Mouse (Mus musculus): Measurements from ENCODE around the gene Grm1.
"Not testable (repeated sequence)": the region's sequence is repeated elsewhere in the genome, so short reads cannot be mapped to it uniquely, and the experiment has no call there.

The Grm1 gene

DNA sequence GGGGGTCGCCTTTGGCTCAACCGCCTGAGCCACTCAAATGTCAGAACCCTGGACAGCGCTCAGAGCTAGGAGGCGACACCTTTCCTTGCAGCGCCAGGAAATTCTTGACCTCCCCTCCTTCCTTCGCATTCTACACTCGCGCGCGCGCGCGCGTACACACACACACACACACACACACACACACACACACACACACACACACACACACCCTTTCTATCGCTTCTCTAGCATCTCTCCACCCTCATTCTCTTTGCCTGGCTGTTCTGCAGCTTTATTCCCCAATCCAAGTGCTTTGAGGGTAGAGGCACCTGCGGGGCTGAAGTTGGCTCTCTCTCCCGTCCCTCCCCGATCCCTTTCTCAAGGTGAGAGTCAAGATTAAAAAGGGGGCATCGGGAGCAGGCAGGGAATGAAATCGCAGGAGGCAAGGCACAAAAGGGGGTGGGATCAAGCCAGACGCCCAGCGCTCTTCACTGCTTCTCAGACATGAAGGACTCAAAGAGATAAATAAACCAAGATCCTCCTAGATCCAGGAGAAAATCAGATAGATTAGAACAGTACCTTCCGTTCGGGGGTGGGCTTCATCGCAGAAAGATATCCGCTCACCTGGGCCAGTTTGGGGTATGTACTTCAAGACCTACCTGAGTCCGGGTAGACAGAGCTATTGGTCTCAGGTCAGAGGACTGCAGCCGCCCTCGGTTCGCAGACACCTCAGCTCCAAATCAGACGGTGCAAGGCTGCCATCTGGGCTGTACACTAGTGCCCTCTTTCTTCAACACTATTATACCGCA, at the start of gene Grm1:
Gene Grm1 (minus strand): TSS at position 746 of the 788 bp plus-strand sequence.
- DNase-seq, result peak; percentile 55

DNA sequence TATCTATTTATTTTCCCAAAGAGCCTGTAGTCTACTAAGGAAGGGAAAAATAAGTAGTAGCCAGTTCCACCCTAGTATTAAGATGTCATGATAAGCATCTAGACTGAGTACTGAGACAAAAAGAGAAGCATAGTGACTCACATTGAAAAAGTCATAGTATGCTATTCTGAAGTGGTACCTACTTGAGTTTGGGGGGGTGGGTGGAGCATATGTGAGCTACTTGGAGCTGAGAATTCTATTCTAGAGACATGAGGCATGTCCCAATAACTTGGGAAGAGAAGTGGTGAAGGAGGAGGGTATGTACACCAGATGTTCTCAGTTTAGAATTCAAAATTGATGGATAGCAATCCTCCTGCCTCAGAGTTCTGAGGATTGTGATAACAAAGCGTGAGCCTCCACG, 39.6 kb upstream of the Grm1 start:
- DNase-seq, result no peak

DNA sequence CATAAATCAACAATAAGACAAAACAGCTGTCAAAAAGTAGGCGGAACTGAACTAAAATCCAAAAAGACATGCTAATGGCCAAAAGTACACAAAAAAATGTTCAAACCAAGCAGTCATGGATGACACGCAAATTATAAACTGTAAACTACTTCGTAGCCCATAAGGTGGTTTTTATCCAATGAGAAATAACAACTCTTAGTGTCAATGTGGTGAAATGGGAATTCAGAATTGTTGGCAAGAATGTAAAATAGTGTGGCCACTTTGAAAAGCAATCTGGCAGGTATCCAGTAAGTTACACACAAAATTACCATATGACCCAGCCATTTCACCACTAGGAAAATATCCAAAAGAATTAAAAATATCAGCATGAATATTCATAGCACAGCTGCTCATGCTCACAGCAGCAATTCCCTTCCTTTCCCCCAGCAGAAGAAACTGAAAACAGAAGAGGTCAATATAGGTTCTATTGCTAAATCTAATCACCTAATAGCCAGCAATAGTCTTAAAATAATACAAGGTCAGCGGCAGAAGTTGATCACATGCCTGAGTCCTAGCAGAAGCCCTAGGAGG, 16.4 kb upstream of the Grm1 start:
- no peak for DNase-seq

- no peak for DNase-seq
These were observed 4.2 kb upstream of the Grm1 start for GRCm38 (mm10) chr10:11086348-11086747.

DNA sequence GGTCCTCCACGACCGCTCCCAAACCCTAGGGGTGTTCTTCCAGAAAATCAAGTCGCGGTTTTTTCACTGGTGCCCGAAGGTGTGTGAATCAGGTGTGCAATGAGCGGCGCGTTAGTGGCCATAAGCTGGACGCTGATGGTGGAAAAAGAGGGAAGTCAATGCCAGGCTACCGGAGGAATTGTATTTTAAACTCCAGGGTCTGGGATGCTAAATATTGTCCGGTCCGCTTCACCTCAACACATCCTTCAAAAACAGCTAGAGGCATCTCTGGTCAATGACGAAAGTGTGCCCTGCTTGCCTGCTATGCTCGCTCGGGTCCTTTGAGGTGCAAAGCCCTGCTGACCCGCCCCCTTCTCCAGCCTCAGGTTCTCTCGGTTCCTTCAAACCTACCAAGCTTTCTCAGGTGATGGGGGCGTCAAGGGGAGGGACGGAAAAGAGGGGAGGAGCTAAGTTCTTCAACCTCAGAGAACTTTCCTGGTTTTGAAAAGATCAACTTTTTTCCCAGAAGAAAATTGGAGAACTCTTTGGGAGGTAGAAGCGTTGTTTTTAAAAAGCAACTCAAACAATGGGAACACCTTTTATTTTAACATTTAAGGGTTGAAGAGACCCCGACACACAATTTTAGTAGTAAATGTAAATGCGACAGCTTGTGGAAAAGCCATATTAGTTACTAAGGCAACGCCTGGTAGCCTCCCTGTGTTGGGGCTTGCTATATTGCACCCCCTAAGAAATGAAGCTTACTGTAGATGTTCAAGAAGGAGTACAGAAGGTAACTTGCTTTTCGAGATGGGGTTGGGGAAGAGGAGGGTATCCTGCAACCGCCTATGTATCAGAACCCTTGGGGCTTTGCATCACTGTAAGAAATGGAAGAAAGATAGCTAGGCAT, 1.2 kb downstream of the Grm1 start:
- no peak for DNase-seq

- peak; percentile 21 for DNase-seq
These were observed 2.0 kb downstream of the Grm1 start for GRCm38 (mm10) chr10:11080013-11080724.

GRCm38 (mm10) chr10:11079506-11079905, 2.6 kb downstream of the Grm1 start:
- DNase-seq, result no peak

DNA sequence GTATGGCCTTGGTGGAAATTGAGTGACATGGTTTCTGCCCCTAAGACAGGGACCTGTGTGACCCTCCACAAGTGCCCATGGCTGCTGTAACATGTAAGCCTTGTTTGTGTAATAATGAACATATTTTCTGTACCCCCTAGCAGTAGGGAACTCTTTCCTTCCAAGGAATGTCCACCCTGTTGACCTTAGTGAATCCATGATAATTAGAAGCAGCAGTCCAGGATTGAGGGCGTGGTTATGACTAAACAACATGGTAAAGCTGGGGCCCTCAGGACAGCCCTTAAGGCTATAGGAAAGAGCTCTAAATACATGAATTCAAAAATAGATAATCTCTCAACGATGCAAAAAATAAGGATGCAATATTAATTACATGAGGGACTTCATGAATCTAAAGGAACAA, 17.0 kb downstream of the Grm1 start:
- no peak for DNase-seq

DNA sequence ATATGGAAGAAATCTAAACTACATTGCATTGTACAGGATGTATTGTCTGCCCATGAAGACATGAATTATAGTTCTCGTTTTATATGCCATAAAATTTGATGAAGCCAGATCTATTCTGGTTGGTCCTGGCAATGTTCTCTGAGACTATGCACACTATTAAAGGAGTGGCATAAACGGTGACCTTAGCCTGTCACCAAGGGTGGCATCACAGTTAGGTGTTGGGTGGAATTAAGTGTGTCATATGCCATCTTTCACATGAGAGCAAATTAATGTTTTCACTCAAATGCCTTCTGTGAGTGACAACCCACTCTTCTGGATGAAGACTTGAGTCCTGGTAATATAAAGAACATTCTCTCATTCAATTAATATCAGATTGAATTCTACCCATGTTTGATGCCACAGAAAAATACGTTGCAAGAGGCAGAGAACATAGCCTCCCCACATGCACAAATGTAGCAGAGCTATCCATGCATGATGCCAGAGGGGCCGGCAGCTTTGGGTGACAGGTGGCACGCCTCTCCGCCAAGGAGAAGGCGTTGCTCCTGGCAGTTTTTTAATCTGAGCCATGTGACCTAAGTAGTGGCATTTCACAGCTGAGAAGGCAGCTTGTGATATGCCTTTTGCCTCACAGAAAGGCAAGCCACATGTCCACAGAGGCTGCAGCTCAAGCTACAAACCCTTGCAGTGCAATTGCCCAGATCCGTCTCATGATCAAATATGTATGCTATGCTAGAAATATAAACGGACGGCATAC, 20.7 kb downstream of the Grm1 start:
- peak; percentile 52 for DNase-seq

GRCm38 (mm10) chr10:11049361-11049760, 32.8 kb downstream of the Grm1 start:
- DNase-seq, result no peak

DNA sequence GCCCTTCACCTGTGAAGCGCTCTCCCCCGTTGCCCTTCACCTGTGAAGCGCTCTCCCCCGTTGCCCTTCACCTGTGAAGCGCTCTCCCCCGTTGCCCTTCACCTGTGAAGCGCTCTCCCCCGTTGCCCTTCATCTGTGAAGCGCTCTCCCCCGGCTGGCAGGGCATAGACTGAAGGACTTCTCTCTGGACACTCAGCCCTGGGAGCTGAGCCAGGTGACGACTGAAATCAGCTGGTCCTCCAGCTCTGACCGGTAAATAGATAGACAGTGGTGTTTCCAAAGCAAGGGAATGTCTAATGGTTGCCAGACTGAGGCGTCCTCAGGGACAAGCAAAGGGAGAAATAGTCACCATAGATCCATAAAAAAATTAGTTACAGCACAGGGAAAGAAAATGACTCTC, 36.7 kb downstream of the Grm1 start:
- DNase-seq, result not testable (repeated sequence)

GRCm38 (mm10) chr10:11044455-11045106, 37.6 kb downstream of the Grm1 start:
- no peak for DNase-seq

DNA sequence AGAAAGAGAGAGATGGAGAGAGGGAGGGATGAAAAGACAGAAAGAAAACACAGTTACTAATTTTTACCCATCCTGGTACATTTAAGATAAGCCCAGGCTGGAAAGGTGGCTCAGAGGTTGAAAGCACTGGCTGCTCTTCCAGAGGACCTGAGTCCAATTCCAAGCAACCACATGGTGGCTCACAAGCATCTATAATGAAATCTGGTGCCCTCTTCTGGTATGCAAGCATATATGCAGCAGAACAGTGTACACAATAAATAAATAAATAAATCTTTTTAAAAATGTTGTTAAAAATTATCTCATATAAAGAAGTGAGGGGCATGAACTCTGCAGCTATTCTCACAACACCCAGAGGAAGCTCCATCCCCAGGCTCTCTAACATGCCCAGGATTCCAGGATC, 42.8 kb downstream of the Grm1 start:
- no peak for DNase-seq

DNA sequence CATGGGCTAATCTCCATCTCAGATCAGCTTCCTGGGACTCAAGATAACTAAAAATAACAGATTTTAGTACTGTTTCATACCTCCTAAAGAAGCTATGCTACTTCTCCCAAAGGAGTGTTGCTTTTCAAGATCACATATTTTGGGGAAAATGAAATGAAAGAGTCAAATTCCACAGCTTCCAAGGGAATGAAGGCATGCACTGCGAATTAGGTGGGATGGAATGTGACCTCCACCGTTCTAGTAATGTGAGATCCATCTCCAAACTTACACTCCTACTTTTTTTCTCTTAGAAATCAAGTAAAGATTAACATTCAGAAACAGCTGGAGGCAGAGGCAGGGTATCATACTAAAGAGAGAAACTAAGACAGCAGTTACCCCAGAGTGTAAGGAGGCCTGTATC, 49.9 kb downstream of the Grm1 start:
- DNase-seq, result no peak

GRCm38 (mm10) chr10:11025764-11026518, 56.2 kb downstream of the Grm1 start:
- no peak for DNase-seq

DNA sequence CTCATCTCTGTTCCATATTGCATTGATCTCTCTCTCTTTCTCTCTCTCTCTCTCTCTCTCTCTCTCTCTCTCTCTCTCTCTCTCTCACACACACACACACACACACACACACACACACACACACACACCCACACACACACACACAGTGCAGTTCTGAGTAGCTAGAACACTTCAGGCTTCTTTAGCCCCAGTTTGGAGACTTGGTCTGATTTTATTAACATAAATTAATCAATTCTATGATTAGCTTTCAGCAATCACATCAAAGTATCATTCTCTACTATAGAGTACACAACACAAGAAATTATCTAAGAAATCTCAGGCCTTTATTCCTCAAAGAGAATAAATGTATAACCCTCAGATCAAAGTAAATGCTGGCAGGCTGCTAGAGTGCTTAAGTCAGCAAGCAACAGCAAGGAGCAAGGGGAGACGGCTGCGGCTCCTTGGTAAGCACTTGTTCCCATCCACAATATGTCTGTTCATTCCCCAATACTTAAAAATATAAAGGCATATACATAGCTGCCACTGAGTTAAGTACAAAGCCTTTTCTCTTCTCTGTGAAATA, 63.1 kb downstream of the Grm1 start:
- DNase-seq, result peak; percentile 6

GRCm38 (mm10) chr10:11013653-11014052, 68.5 kb downstream of the Grm1 start:
- DNase-seq, result no peak

- no peak for DNase-seq
These were observed 85.4 kb downstream of the Grm1 start for GRCm38 (mm10) chr10:10996766-10997165.

GRCm38 (mm10) chr10:10991708-10992107, 90.4 kb downstream of the Grm1 start:
- no peak for DNase-seq

DNA sequence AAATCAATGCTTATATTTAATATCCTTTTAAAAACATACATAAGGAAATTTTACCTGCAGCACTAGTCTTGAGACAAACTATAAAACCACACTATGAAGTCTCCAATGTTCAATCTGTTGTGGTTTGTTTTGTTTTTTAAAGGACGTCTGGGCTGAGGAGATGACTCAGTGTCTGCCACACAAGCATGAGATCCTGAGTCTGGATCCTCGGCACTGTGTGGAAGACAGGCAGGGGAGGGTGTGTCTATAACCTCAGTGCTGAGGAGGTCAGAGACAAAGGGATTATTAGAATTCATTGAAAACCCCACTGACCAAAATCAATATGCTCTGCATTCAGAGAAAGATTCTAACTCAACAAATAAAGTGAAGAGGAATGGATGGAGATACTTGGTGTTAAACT, 110.8 kb downstream of the Grm1 start:
- no peak for DNase-seq

All from right cerebral cortex, postnatal 4 days (tissue).